ENCODE assay signal across 7 mouse cellular contexts in genomic region chr1:171222238-171223155, GRCm38 (mm10). TPM values are rescaled to one million over a fixed set of nuclear protein-coding genes. Genes with fewer than 3 reads are reported as not detected.
DNase-seq lines count a peak whose midpoint lies in the region; ATAC-seq lines count a peak whose summit lies in the region.

Gene Tomm40l, minus strand, starts transcription at chr1:171222514.

- DNase-seq in adrenal gland, postnatal 25 days, result peak; percentile 82
- peak; percentile 100 for DNase-seq in heart, adult 11 months
- peak; percentile 93 for DNase-seq in kidney, adult 18-20 months
- DNase-seq in limb, embryonic 11.5 days (ENCODE audit: low spot score), result peak; percentile 90
- DNase-seq in midbrain, embryonic 14.5 days, result peak; percentile 96
- DNase-seq in spleen, adult 18-20 months, result peak; percentile 82 to 89

- peak within 1 kb of the TSS; percentile 74 for H3K4me2 ChIP-seq in embryonic facial prominence, embryonic 12.5 days (replicated peaks)
- H3K4me2 ChIP-seq in limb, embryonic 11.5 days (ENCODE audit: low read depth, severe bottlenecking), result peak within 1 kb of the TSS; percentile 79
- H3K4me2 ChIP-seq in midbrain, embryonic 14.5 days (ENCODE audit: low read length), result peak within 1 kb of the TSS; percentile 86

- peak within 1 kb of the TSS; percentile 56 for H3K4me3 ChIP-seq in embryonic facial prominence, embryonic 12.5 days
- H3K4me3 ChIP-seq in limb, embryonic 11.5 days (ENCODE audit: low read depth, low read length), result peak within 1 kb of the TSS; percentile 63
- peak within 1 kb of the TSS; percentile 66 for H3K4me3 ChIP-seq in midbrain, embryonic 14.5 days (replicated peaks; ENCODE audit: low read depth, low read length)

- H3K27me3 ChIP-seq in embryonic facial prominence, embryonic 12.5 days, result no peaks in the 10 kb centered on the region
- H3K27me3 ChIP-seq in limb, embryonic 11.5 days (ENCODE audit: control insufficient read depth, insufficient read depth, low read length), result no peaks in the 10 kb centered on the region
- H3K27me3 ChIP-seq in midbrain, embryonic 14.5 days (ENCODE audit: control insufficient read depth, insufficient read depth, low read length), result no peaks in the 10 kb centered on the region

- no peaks in the 10 kb centered on the region for H3K36me3 ChIP-seq in embryonic facial prominence, embryonic 12.5 days
- H3K36me3 ChIP-seq in limb, embryonic 11.5 days (ENCODE audit: control insufficient read depth, insufficient read depth, low read length), result no peaks in the 10 kb centered on the region; the same call in 1 of the 2 replicates
- H3K36me3 ChIP-seq in midbrain, embryonic 14.5 days (ENCODE audit: control insufficient read depth, insufficient read depth, low read length), result peaks cover 13% of the 10 kb centered on the region

- H3K9me3 ChIP-seq in embryonic facial prominence, embryonic 12.5 days, result no peaks in the 10 kb centered on the region
- H3K9me3 ChIP-seq in limb, embryonic 11.5 days (ENCODE audit: control insufficient read depth, low read length), result no peaks in the 10 kb centered on the region
- no peaks in the 10 kb centered on the region for H3K9me3 ChIP-seq in midbrain, embryonic 14.5 days (ENCODE audit: control insufficient read depth, low read length)

- peak; percentile 96 for ATAC-seq in embryonic facial prominence, embryonic 12.5 days (ENCODE audit: insufficient number of reproducible peaks, insufficient read depth, low FRiP score, low TSS enrichment)
- peak; percentile 99 for ATAC-seq in limb, embryonic 11.5 days (ENCODE audit: insufficient number of reproducible peaks, low FRiP score, low TSS enrichment, low read depth)
- ATAC-seq in midbrain, embryonic 14.5 days (ENCODE audit: low FRiP score, low TSS enrichment), result peak; percentile 96

- H3K4me1 ChIP-seq in embryonic facial prominence, embryonic 12.5 days, result peaks cover 9% of the 10 kb centered on the region
- H3K4me1 ChIP-seq in limb, embryonic 11.5 days (ENCODE audit: control insufficient read depth, insufficient read depth, low read length), result peaks cover 7% of the 10 kb centered on the region; the same call in 1 of the 2 replicates
- peaks cover 13% of the 10 kb centered on the region for H3K4me1 ChIP-seq in midbrain, embryonic 14.5 days (ENCODE audit: control insufficient read depth, insufficient read depth, low read length)

- WGBS in embryonic facial prominence, embryonic 12.5 days, result 2% methylated on average over 28 of the region's 28 CpGs
- 2% methylated on average over 28 of the region's 28 CpGs for WGBS in limb, embryonic 11.5 days
- WGBS in midbrain, embryonic 14.5 days, result 3% methylated on average over 28 of the region's 28 CpGs

- H3K9ac ChIP-seq in embryonic facial prominence, embryonic 12.5 days, result peak within 1 kb of the TSS; percentile 51
- peak within 1 kb of the TSS; percentile 53 for H3K9ac ChIP-seq in limb, embryonic 11.5 days (ENCODE audit: low read length)
- peak within 1 kb of the TSS; percentile 63 for H3K9ac ChIP-seq in midbrain, embryonic 14.5 days (replicated peaks; ENCODE audit: low read length)

- peak within 1 kb of the TSS; percentile 87 for H3K27ac ChIP-seq in embryonic facial prominence, embryonic 12.5 days
- H3K27ac ChIP-seq in limb, embryonic 11.5 days (replicated peaks; ENCODE audit: low read depth, low read length), result no peak within 1 kb of the TSS
- H3K27ac ChIP-seq in midbrain, embryonic 14.5 days (replicated peaks; ENCODE audit: low read depth, low read length), result peak within 1 kb of the TSS; percentile 72

RNA-seq across cellular contexts. Expression of gene Tomm40l, which starts in this region (rescaled TPM):
- 32.9 and 43.7 TPM in 2 replicates for total RNA-seq in adrenal gland, postnatal 25 days (2021)
- polyA plus RNA-seq in embryonic facial prominence, embryonic 12.5 days (2016; fragmentation: Nextera tagmentation; extraction: Ambion mirVana), result 31.9 and 33.9 TPM in 2 replicates
- polyA plus RNA-seq in limb, embryonic 11.5 days (2014; fragmentation: Nextera tagmentation; extraction: Ambion mirVana), result 25.4 and 26.4 TPM in 2 replicates
- polyA plus RNA-seq in midbrain, embryonic 14.5 days (2014; fragmentation: Nextera tagmentation; extraction: Ambion mirVana), result 35.3 and 40.4 TPM in 2 replicates
